Mouse (Mus musculus): ENCODE data around the gene Lrrc49.

Gene Lrrc49

DNA sequence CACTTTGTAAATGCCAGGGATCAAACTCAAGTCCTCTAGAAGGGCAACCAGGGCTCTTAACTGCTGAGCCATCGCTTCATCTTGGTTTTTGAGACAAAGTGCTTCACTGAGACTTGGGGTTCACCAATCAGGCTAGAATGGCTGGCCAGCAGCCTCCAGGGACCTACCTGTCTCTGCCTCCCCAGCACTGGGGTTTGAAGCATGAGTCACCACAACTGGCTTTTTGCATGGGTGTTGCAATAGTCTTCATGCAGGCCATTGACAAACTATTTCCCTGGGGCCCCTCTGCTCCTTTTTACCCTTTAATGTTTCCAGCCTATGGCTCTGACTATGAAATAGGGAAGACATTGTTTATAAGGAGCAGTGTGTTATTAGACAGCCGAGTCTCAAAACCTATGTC is 160.1 kb downstream of the Lrrc49 start:
- no peak for DNase-seq

DNA sequence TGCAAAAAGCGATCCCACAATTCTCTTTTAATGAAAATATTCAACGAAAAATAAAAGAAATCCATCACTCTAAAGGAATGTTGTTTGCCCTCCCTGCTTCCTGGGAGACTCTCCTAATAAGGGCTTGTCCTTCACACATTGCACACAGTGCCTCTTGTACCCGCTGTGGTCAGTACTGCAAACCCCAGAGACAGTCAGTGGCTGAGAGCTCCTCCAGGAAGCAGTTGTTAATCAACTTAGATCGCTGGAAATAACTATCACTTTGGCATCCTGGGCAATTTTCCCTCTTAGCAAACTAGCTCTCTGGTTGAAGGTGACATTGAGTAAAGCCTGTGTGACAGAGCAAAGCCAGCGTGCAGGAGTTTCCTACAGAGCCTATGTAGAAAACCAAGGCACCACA is 160.9 kb downstream of the Lrrc49 start:
- no peak for DNase-seq

DNA sequence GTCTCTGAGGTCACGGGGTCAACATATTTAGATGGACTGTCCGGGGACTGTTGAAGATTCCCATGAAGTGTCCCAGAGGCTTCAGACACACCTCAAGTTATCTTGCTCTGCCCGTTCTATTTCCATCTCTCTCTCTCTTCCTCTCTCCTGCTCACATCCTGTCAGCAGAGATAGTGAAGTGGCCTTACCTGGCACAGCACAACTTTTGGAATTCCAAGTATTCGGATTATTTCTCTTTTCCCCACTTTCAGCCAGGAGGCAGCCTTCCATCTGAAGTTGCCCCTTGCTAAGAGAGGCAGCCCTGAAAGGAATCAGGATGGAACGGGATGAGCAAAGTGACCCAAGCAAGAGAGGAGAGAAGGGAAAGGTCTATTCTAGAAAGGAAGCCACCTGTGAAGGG is 161.8 kb downstream of the Lrrc49 start:
- no peak for DNase-seq

DNA sequence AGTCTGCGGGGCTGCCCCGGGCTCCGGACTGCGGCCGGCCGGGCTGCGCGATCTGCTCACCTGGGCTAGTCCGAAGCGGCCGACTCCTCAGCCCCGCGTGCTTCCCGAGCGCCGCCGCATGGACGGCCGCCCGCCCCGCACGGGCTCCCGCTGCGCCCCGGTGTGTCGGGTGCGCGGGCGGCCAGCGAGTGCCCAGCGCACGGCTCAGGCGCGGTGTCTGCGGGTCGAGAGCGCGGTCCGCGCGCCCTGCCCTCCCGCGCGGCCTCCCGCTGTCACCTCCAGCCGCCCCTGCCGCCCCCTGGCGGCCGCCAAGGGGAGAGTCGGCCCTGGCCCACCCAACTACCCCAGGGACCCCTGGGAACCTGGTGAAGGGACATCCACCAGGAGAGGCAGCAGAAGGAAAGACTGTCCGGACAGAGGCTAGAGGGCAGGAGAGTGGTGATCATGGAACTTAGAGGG is 166.1 kb downstream of the Lrrc49 start, which contains the start of gene Thsd4:
Thsd4 (minus strand) TSS at position 241 of the 459 bp plus-strand sequence.
- peak; percentile 6 for DNase-seq

DNA sequence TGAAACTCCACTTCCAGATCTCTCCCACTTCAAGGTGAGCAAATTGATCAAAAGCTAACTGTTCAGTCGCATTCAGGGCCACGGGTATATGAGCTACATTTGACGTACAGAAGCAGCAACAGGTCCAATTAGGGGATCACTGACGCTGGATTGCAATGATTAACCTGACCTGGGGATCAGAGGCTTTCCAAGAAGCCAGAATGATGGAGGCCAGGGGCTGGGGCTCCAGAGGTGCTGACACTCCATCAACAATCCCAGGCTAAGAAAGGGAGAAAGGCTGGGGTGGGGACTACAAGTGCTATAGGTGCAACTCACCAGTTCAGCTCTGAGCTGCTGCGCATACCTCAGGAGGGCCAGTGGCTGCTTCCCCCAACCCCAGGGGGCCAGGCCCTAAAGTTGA is 166.8 kb downstream of the Lrrc49 start:
- DNase-seq = no peak

DNA sequence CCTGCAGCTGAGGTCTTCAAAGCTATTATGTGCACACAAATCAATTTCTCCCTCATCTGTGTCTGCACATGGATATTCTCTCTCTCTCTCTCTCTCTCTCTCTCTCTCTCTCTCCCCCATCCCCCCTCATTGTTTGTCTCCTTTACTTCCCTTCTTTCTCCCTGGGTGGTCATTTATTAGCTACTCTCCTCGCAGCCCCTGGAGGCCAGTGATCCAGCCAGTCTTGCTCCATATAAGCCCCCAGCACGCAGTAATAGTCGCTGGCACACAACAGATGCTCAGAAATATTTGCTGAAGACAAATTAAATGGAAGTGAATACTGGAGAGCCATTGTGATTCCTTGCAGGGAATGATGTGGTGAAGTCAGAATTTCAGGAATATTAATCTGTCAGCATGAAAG is 168.4 kb downstream of the Lrrc49 start:
- no peak for DNase-seq

All from cerebellum, adult 9-11 months (tissue).